1 mouse cellular context compared by ENCODE assay signal in the genomic region with DNA sequence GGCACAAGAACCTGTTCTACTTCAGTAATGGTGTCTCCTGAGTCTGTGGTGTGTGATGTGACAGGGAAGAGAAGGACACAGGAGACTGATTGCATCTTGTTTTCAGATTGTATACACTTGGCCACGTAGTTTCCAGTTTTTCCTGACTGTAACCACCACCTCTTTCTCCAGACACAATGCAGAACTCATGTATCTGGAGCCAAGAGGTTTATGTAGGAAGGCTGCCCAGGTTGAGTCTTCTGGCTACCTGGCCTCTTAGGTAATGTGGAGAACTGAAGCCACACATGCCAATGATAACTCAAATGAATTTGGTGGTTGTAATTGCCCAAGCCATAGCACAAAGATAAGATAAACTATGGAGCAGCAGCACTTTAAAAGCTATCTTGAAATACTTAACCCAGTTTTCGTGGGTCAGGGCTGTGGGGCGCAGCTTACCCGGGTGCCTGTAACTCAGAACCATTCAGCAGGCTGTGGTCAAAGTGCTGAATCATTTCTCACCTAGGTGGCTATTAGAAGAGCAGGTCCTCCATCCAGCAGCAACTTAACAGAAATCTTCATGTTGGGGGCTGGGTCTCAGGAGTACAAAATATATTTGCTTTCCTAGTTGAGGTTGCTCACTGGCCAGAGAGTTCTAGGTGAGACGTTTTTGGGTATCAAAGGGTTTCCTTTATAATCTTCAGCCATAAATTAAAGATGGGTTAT.
TF ChIP-seq lines count a peak whose summit lies in the region.

No protein-coding gene starts in this region.

TF ChIP-seq in CH12.LX, 34 proteins besides CTCF, POLR2A, EP300 and RAD21 (continued from another document):
- TF ChIP-seq MYC (IDR thresholded peaks at IDR 0.05; ENCODE audit: low read depth, low read length) (no peak), E2F4 (IDR thresholded peaks at IDR 0.05; ENCODE audit: insufficient replicate concordance, low read depth, low read length) (no peak), IRF4 (IDR thresholded peaks at IDR 0.05; ENCODE audit: low read depth, low read length) (peak; percentile 96), KAT2A (IDR thresholded peaks at IDR 0.05; ENCODE audit: insufficient replicate concordance, low read length) (no peak), MXI1 (IDR thresholded peaks at IDR 0.05; ENCODE audit: low read depth, low read length) (no peak), CHD1 (IDR thresholded peaks at IDR 0.05; ENCODE audit: low read depth, low read length) (no peak; the same call in 1 of the 2 replicates), USF1 (IDR thresholded peaks at IDR 0.05; ENCODE audit: low read depth, low read length) (no peak), BHLHE40 (IDR thresholded peaks at IDR 0.05; ENCODE audit: low read depth, low read length) (peak; percentile 46; the same call in 1 of the 2 replicates), UBTF (IDR thresholded peaks at IDR 0.05; ENCODE audit: low read depth, low read length) (no peak), MEF2A (IDR thresholded peaks at IDR 0.05; ENCODE audit: borderline replicate concordance, low read depth, low read length) (peak; percentile 84), PAX5 (IDR thresholded peaks at IDR 0.05; ENCODE audit: low read length) (no peak), ETS1 (conservative IDR thresholded peaks at IDR 0.05; ENCODE audit: low read depth, low read length) (peak; percentile 28), SMC3 (IDR thresholded peaks at IDR 0.05; ENCODE audit: low read depth, low read length) (no peak)
